Mouse (Mus musculus): Measurements from ENCODE around the gene Kidins220. TPM values are rescaled to one million over a fixed set of nuclear protein-coding genes. Genes with fewer than 3 reads are reported as not detected.
A peak's percentile ranks its signal among the peaks of the same experiment; 100 is the strongest.

The Kidins220 gene
- total RNA-seq, 2 experiments from 2014 or later = 305 to 349 TPM

GRCm38 (mm10) chr12:24962362-24962967 is 12.3 kb upstream of the Kidins220 start:
- DNase-seq (ENCODE audit: extremely low spot score in 1 of 2, low spot score in 1 of 2) = no peak

GRCm38 (mm10) chr12:24963393-24964022 is 11.2 kb upstream of the Kidins220 start:
- DNase-seq (ENCODE audit: extremely low spot score in 1 of 2, low spot score in 1 of 2) = no peak

GRCm38 (mm10) chr12:24965406-24965805 is 9.3 kb upstream of the Kidins220 start:
- no peak for DNase-seq (ENCODE audit: extremely low spot score in 1 of 2, low spot score in 1 of 2)

- no peak for DNase-seq (ENCODE audit: extremely low spot score in 1 of 2, low spot score in 1 of 2)
These were observed 8.7 kb upstream of the Kidins220 start for GRCm38 (mm10) chr12:24966046-24966445.

GRCm38 (mm10) chr12:24971490-24972200 is 3.1 kb upstream of the Kidins220 start:
- DNase-seq (ENCODE audit: extremely low spot score in 1 of 2, low spot score in 1 of 2) = no peak

GRCm38 (mm10) chr12:24972371-24973350 is 2.1 kb upstream of the Kidins220 start:
- DNase-seq (ENCODE audit: extremely low spot score in 1 of 2, low spot score in 1 of 2) = no peak

- DNase-seq (ENCODE audit: extremely low spot score in 1 of 2, low spot score in 1 of 2) = no peak
These were observed 1.1 kb upstream of the Kidins220 start for GRCm38 (mm10) chr12:24973586-24973985.

GRCm38 (mm10) chr12:24975115-24975733 is 499 bp downstream of the Kidins220 start:
- DNase-seq (ENCODE audit: extremely low spot score in 1 of 2, low spot score in 1 of 2) = peak; percentile 56 to 58

GRCm38 (mm10) chr12:24985226-24985625 is 10.5 kb downstream of the Kidins220 start:
- DNase-seq (ENCODE audit: extremely low spot score in 1 of 2, low spot score in 1 of 2) = no peak

GRCm38 (mm10) chr12:24995350-24995749 is 20.6 kb downstream of the Kidins220 start:
- DNase-seq (ENCODE audit: extremely low spot score in 1 of 2, low spot score in 1 of 2) = no peak

- DNase-seq (ENCODE audit: extremely low spot score in 1 of 2, low spot score in 1 of 2) = no peak
These were observed 30.6 kb downstream of the Kidins220 start for GRCm38 (mm10) chr12:25005350-25005749.

- DNase-seq (ENCODE audit: extremely low spot score in 1 of 2, low spot score in 1 of 2) = no peak
These were observed 35.2 kb downstream of the Kidins220 start for GRCm38 (mm10) chr12:25009957-25010356.

- DNase-seq (ENCODE audit: extremely low spot score in 1 of 2, low spot score in 1 of 2) = no peak
These were observed 35.7 kb downstream of the Kidins220 start for GRCm38 (mm10) chr12:25010416-25010815.

- DNase-seq (ENCODE audit: extremely low spot score in 1 of 2, low spot score in 1 of 2) = no peak
These were observed 37.1 kb downstream of the Kidins220 start for GRCm38 (mm10) chr12:25011733-25012367.

- DNase-seq (ENCODE audit: extremely low spot score in 1 of 2, low spot score in 1 of 2) = no peak
These were observed 38.1 kb downstream of the Kidins220 start for GRCm38 (mm10) chr12:25012555-25013540.

GRCm38 (mm10) chr12:25014307-25014927 is 39.7 kb downstream of the Kidins220 start:
- no peak for DNase-seq (ENCODE audit: extremely low spot score in 1 of 2, low spot score in 1 of 2)

- no peak for DNase-seq (ENCODE audit: extremely low spot score in 1 of 2, low spot score in 1 of 2)
These were observed 40.2 kb downstream of the Kidins220 start for GRCm38 (mm10) chr12:25014938-25015337.

GRCm38 (mm10) chr12:25016995-25017394 is 42.3 kb downstream of the Kidins220 start:
- DNase-seq (ENCODE audit: extremely low spot score in 1 of 2, low spot score in 1 of 2) = no peak

Measured in layer of hippocampus, postnatal 25 days (tissue).